8 mouse cellular contexts compared by ENCODE assay signal in the genomic region with DNA sequence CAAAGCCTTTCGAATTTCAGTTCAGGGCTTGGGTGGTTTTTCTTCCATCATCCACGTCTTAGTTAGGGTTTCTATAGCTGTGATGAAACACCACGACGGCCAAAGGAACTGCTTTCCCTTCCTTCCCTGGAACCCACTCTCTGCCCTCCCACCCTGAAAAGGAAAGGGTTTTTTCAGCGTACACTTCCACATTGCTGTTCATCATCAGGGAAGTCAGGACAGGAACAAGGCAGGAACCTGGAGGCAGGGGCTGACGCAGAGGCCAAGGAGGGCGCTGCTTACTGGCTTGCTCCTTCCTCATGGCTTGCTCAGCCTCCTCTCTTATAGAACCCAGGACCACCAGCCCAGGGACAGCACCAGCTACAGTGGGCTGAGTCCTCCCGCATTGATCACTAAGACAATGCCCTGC. TPM values are rescaled to one million over a fixed set of nuclear protein-coding genes. Genes with fewer than 3 reads are reported as not detected.
A peak's percentile ranks its signal among the peaks of the same experiment; 100 is the strongest.
DNase-seq lines count a peak whose midpoint lies in the region; ATAC-seq and TF ChIP-seq lines count a peak whose summit lies in the region.

No protein-coding gene starts in this region.

- no peak for TF ChIP-seq POLR2A in thymus, adult 2 months (IDR thresholded peaks at IDR 0.05; ENCODE audit: control insufficient read depth, extremely low read depth, insufficient read depth, low read length, poor library complexity)

- H3K4me3 ChIP-seq in thymus, adult 2 months (ENCODE audit: control insufficient read depth, insufficient read depth, low read length) = peak overlapping the region; percentile 53
- H3K4me3 ChIP-seq in forebrain, postnatal 0 days (ENCODE audit: low read depth, low read length) = peak overlapping the region; percentile 32
- peak overlapping the region; percentile 39 for H3K4me3 ChIP-seq in limb, embryonic 10.5 days
- H3K4me3 ChIP-seq in midbrain, postnatal 0 days (ENCODE audit: low read depth, low read length) = peak overlapping the region; percentile 17

- peak overlapping the region; percentile 5; the same call in 1 of the 2 replicates for H3K27ac ChIP-seq in thymus, adult 2 months (ENCODE audit: control insufficient read depth, insufficient read depth, low read length)
- peak overlapping the region; percentile 75 for H3K27ac ChIP-seq in forebrain, postnatal 0 days (ENCODE audit: low read depth, low read length)
- H3K27ac ChIP-seq in limb, embryonic 10.5 days = peak overlapping the region; percentile 47
- H3K27ac ChIP-seq in midbrain, postnatal 0 days (ENCODE audit: low read depth, low read length) = peak overlapping the region; percentile 63

- H3K9ac ChIP-seq in forebrain, postnatal 0 days = peak overlapping the region; percentile 49
- H3K9ac ChIP-seq in midbrain, postnatal 0 days (replicated peaks; ENCODE audit: low read length, poor library complexity, severe bottlenecking) = no peak overlapping the region; the same call in 1 of the 2 replicates

- H3K36me3 ChIP-seq in thymus, adult 2 months (ENCODE audit: control insufficient read depth, insufficient read depth, low read length) = no peaks in the 10 kb centered on the region
- H3K36me3 ChIP-seq in forebrain, postnatal 0 days (ENCODE audit: insufficient read depth) = no peaks in the 10 kb centered on the region
- H3K36me3 ChIP-seq in limb, embryonic 10.5 days = no peaks in the 10 kb centered on the region
- no peaks in the 10 kb centered on the region for H3K36me3 ChIP-seq in midbrain, postnatal 0 days (ENCODE audit: insufficient read depth, low read length)

- TF ChIP-seq CTCF in thymus, adult 2 months (IDR thresholded peaks at IDR 0.05; ENCODE audit: borderline replicate concordance, control insufficient read depth, extremely low read depth, insufficient read depth, low read length, poor library complexity) = no peak
- no peak for TF ChIP-seq CTCF in forebrain, postnatal 0 days (IDR thresholded peaks at IDR 0.05; ENCODE audit: low read depth)
- no peak for TF ChIP-seq CTCF in midbrain, postnatal 0 days (IDR thresholded peaks at IDR 0.05)

- DNase-seq in thymus, adult 2 months = peak; percentile 23
- no peak for DNase-seq in thymus, adult 18-20 months
- DNase-seq in forebrain, postnatal 0 days = no peak
- no peak for DNase-seq in limb, embryonic 10.5 days (ENCODE audit: low spot score)
- no peak for DNase-seq in midbrain, postnatal 0 days (ENCODE audit: low spot score)
- DNase-seq in spleen, postnatal 14 days (ENCODE audit: low spot score in 2 of 2) = no peak
- no peak for DNase-seq in left cerebral cortex, adult 11 months (ENCODE audit: low spot score)
- no peak for DNase-seq in urinary bladder, postnatal 25 days (ENCODE audit: low spot score)

- peak; percentile 59 for ATAC-seq in forebrain, postnatal 0 days
- peak; percentile 24 for ATAC-seq in midbrain, postnatal 0 days (ENCODE audit: low FRiP score)

- H3K27me3 ChIP-seq in thymus, adult 2 months (ENCODE audit: control insufficient read depth, insufficient read depth, low read length) = no peaks in the 10 kb centered on the region
- no peaks in the 10 kb centered on the region for H3K27me3 ChIP-seq in forebrain, postnatal 0 days (ENCODE audit: insufficient read depth, low read length)
- no peaks in the 10 kb centered on the region for H3K27me3 ChIP-seq in limb, embryonic 10.5 days (ENCODE audit: low read depth, poor library complexity, severe bottlenecking)
- H3K27me3 ChIP-seq in midbrain, postnatal 0 days (ENCODE audit: insufficient read depth, low read length) = no peaks in the 10 kb centered on the region

- H3K4me2 ChIP-seq in forebrain, postnatal 0 days (ENCODE audit: low read depth) = peak overlapping the region; percentile 51
- peak overlapping the region; percentile 45 for H3K4me2 ChIP-seq in midbrain, postnatal 0 days (ENCODE audit: low read depth, low read length, poor library complexity, severe bottlenecking)

- no peaks in the 10 kb centered on the region for H3K9me3 ChIP-seq in forebrain, postnatal 0 days (ENCODE audit: low read length)
- no peaks in the 10 kb centered on the region for H3K9me3 ChIP-seq in limb, embryonic 10.5 days (replicated peaks)
- H3K9me3 ChIP-seq in midbrain, postnatal 0 days (ENCODE audit: low read length) = no peaks in the 10 kb centered on the region

- 28% methylated on average over 8 of the region's 8 CpGs for WGBS in thymus, adult 2 months
- WGBS in forebrain, postnatal 0 days = 43% methylated on average over 8 of the region's 8 CpGs
- 68% methylated on average over 8 of the region's 8 CpGs for WGBS in limb, embryonic 10.5 days
- 53% methylated on average over 8 of the region's 8 CpGs for WGBS in midbrain, postnatal 0 days

- H3K4me1 ChIP-seq in thymus, adult 2 months (replicated peaks; ENCODE audit: control insufficient read depth, insufficient read depth, low read length) = peaks cover 9% of the 10 kb centered on the region
- H3K4me1 ChIP-seq in forebrain, postnatal 0 days (ENCODE audit: insufficient read depth) = no peaks in the 10 kb centered on the region
- peaks cover 21% of the 10 kb centered on the region for H3K4me1 ChIP-seq in limb, embryonic 10.5 days
- H3K4me1 ChIP-seq in midbrain, postnatal 0 days (ENCODE audit: insufficient read depth, low read length) = no peaks in the 10 kb centered on the region

RNA-seq across cellular contexts. Expression of gene Popdc2, which starts 14.8 kb away (rescaled TPM):
- 3.1 and 33.2 TPM in 2 replicates for polyA plus RNA-seq in thymus, adult 2 months (2012; rRNA removed)
- 0.14 and 0.38 TPM in 2 replicates for total RNA-seq in forebrain, postnatal 0 days (2014; rRNA removed)
- polyA plus RNA-seq in forebrain, postnatal 0 days (2015; fragmentation: Nextera tagmentation; extraction: Ambion mirVana) = 0.39 TPM in 2 replicates
- polyA plus RNA-seq in limb, embryonic 10.5 days (2016; fragmentation: Nextera tagmentation; extraction: Ambion mirVana) = 1.3 and 3.1 TPM in 2 replicates
- total RNA-seq in midbrain, postnatal 0 days (2014; rRNA removed) = 1.5 TPM in 2 replicates
- polyA plus RNA-seq in midbrain, postnatal 0 days (2015; fragmentation: Nextera tagmentation; extraction: Ambion mirVana) = 0.49 and 0.69 TPM in 2 replicates

RNA-seq across cellular contexts. Expression of gene Gm21987, which starts 30.0 kb away (rescaled TPM):
- not detected in 2 replicates for polyA plus RNA-seq in thymus, adult 2 months (2012; rRNA removed)
- total RNA-seq in forebrain, postnatal 0 days (2014; rRNA removed) = not detected in 2 replicates
- polyA plus RNA-seq in forebrain, postnatal 0 days (2015; fragmentation: Nextera tagmentation; extraction: Ambion mirVana) = not detected in 2 replicates
- not detected in 2 replicates for polyA plus RNA-seq in limb, embryonic 10.5 days (2016; fragmentation: Nextera tagmentation; extraction: Ambion mirVana)
- not detected in 2 replicates for total RNA-seq in midbrain, postnatal 0 days (2014; rRNA removed)
- not detected in 2 replicates for polyA plus RNA-seq in midbrain, postnatal 0 days (2015; fragmentation: Nextera tagmentation; extraction: Ambion mirVana)

RNA-seq across cellular contexts. Expression of gene Cox17, which starts 30.1 kb away (rescaled TPM):
- 61.0 and 68.7 TPM in 2 replicates for polyA plus RNA-seq in thymus, adult 2 months (2012; rRNA removed)
- 12.9 and 51.7 TPM in 2 replicates for total RNA-seq in forebrain, postnatal 0 days (2014; rRNA removed)
- polyA plus RNA-seq in forebrain, postnatal 0 days (2015; fragmentation: Nextera tagmentation; extraction: Ambion mirVana) = 80.3 and 102 TPM in 2 replicates
- polyA plus RNA-seq in limb, embryonic 10.5 days (2016; fragmentation: Nextera tagmentation; extraction: Ambion mirVana) = 119 and 132 TPM in 2 replicates
- 14.5 and 15.0 TPM in 2 replicates for total RNA-seq in midbrain, postnatal 0 days (2014; rRNA removed)
- polyA plus RNA-seq in midbrain, postnatal 0 days (2015; fragmentation: Nextera tagmentation; extraction: Ambion mirVana) = 65.3 and 66.1 TPM in 2 replicates

RNA-seq across cellular contexts. Expression of gene Maats1, which starts 34.9 kb away (rescaled TPM):
- 0.05 and 0.12 TPM in 2 replicates for polyA plus RNA-seq in thymus, adult 2 months (2012; rRNA removed)
- 1.2 and 2.6 TPM in 2 replicates for total RNA-seq in forebrain, postnatal 0 days (2014; rRNA removed)
- polyA plus RNA-seq in forebrain, postnatal 0 days (2015; fragmentation: Nextera tagmentation; extraction: Ambion mirVana) = 0.91 and 1.5 TPM in 2 replicates
- 0.10 TPM in 1 of 2 replicates, not detected in the other for polyA plus RNA-seq in limb, embryonic 10.5 days (2016; fragmentation: Nextera tagmentation; extraction: Ambion mirVana)
- total RNA-seq in midbrain, postnatal 0 days (2014; rRNA removed) = 1.2 and 2.1 TPM in 2 replicates
- polyA plus RNA-seq in midbrain, postnatal 0 days (2015; fragmentation: Nextera tagmentation; extraction: Ambion mirVana) = 1.0 and 1.5 TPM in 2 replicates

RNA-seq across cellular contexts. Expression of gene Pla1a, which starts 56.1 kb away (rescaled TPM):
- 4.1 and 5.5 TPM in 2 replicates for polyA plus RNA-seq in thymus, adult 2 months (2012; rRNA removed)
- total RNA-seq in forebrain, postnatal 0 days (2014; rRNA removed) = 1.2 and 2.5 TPM in 2 replicates
- polyA plus RNA-seq in forebrain, postnatal 0 days (2015; fragmentation: Nextera tagmentation; extraction: Ambion mirVana) = 0.74 and 1.0 TPM in 2 replicates
- 0.11 TPM in 1 of 2 replicates, not detected in the other for polyA plus RNA-seq in limb, embryonic 10.5 days (2016; fragmentation: Nextera tagmentation; extraction: Ambion mirVana)
- total RNA-seq in midbrain, postnatal 0 days (2014; rRNA removed) = 1.4 and 1.5 TPM in 2 replicates
- 0.97 and 1.6 TPM in 2 replicates for polyA plus RNA-seq in midbrain, postnatal 0 days (2015; fragmentation: Nextera tagmentation; extraction: Ambion mirVana)

Comparison
In these comparisons a context has a peak if more than half of its experiments do, and no peak if none do; other contexts are left out.
1. H3K27ac ChIP-seq: peak in every context shown above with its lines; median percentile 75 in forebrain, postnatal 0 days; 63 in midbrain, postnatal 0 days; 47 in limb, embryonic 10.5 days; 5 in thymus, adult 2 months.